Mouse (Mus musculus) ES-Bruce4 (cell line): Measurements from ENCODE around the gene Tmem161a.

ENCODE experiments used
- CTCF ChIP-seq: IDR thresholded peaks from one replicate; pipeline ENCODE4 v1.8.1; 2011; ENCODE audit warnings: low read depth, low read length
- EP300 ChIP-seq: IDR thresholded peaks from 2 replicates; pipeline ENCODE4 v1.6.1; 2011; ENCODE audit warnings: low read depth, low read length; ENCODE audit not compliant: insufficient read depth
- POLR2A ChIP-seq: IDR thresholded peaks from one replicate; pipeline ENCODE4 v1.8.1; 2011; ENCODE audit warnings: low read length; ENCODE audit not compliant: insufficient read depth

GRCm38 (mm10) chr8:70203072-70203471 is 30.9 kb downstream of the Tmem161a start:
- TF ChIP-seq POLR2A (no peak), CTCF (no peak), EP300 (no peak)
